Mouse (Mus musculus) right cerebral cortex, adult 2 months (tissue): ENCODE measurements at regions not wholly inside any gene's neighbourhood (a gene's known extent, or its start where the extent isn't known, plus 50 kb on each side); places are given as distances from the start of the nearest gene placed in this dataset.
A peak's percentile ranks its signal among the peaks of the same experiment; 100 is the strongest.
"Not testable (repeated sequence)": the region's sequence is repeated elsewhere in the genome, so short reads cannot be mapped to it uniquely, and the experiment has no call there.

Experiments used
- DNase-seq, 2 experiments: peaks; one replicate each; pipeline ENCODE4 v3.0.0; 2021 to 2022; ENCODE audit warnings: low spot score in 2 of 2

DNA sequence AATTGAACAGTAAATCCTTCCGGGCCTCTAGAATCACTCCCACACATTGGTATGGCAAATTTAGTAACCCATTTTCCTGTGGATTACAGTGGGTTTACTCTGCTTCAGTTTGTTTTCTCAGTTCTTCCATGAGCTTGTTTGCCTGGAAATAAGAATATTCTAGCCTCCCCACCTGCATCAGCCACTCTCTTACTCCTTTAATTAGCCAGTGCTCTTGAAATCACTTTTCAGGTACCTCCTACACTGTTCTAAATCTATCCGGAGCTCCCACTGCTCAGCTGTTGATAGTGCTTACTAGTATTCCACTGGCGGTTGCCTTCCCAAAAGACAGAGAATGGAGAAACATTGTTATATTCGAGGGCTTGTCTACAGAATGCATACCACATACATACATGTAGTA is 167.1 kb downstream of the Htr7 start:
- DNase-seq = no peak

GRCm38 (mm10) chr19:35886270-35886669 is 171.0 kb downstream of the Htr7 start:
- DNase-seq = peak in 1 of 2 experiments; percentile 10

GRCm38 (mm10) chr19:35881810-35882485 is 175.4 kb downstream of the Htr7 start:
- no peak for DNase-seq

- DNase-seq = no peak
Observed at GRCm38 (mm10) chr19:35875464-35875863, 181.8 kb downstream of the Htr7 start.

DNA sequence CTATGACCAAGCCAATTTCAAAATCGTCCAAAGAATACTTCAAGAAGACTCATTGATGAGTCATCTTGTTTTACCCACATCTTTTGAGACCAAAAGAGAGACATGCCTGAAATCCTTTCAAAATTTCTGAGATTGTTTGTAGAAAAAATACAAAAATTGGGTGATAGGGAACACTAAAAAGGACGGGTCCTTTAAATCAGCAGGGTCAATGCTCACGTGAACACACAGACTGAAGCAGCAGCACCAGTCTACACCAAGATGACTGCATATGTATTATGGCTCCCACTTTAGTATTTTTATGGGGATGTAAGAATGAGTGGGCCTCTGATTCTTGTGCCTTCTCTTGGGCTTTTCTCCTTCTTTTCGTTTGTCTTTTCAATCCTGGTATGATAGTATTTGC is 186.6 kb downstream of the Htr7 start:
- DNase-seq = no peak

DNA sequence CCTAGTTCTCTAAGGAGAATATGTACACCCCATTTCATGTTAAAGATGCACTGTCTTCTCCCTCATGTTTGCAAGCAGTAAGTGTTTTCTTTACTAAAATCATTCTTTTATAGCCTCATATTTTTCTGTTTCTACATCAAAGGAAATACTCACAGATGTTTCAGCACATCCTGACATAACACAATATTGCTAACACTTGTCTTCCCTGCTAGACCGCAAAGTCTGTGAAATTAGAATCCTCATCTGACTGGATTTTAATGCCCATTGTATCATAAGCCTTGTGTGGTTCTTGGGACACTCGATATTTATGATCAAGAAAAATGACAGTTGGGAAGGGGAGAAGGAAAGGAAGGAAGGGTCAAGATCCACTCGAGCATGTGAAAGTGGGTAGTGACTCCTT is 188.8 kb downstream of the Htr7 start:
- DNase-seq = no peak

DNA sequence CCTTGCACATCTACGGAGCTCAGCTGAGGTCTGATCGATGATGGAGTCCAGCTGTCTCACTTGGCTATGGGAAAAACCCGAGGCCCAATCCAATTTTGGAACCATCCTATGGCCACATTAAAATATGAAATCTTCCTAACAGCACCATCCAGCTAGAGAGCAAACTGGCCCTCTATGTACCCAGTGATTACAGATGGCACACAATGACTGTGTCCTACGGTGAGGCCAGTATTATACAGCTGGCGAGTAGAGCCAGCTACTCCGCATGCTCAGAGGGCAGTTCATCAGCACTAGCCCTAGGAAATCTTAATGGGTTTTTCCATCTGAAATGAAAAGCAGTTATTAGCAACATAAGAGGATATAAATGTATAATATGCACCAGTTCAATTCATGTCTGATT is 194.3 kb downstream of the Htr7 start:
- no peak for DNase-seq

GRCm38 (mm10) chr19:35861421-35861820 is 195.9 kb downstream of the Htr7 start:
- DNase-seq = no peak

GRCm38 (mm10) chr19:35832992-35833391 is 224.3 kb downstream of the Htr7 start:
- no peak for DNase-seq

- no peak for DNase-seq
Observed at GRCm38 (mm10) chr19:35826074-35826473, 231.2 kb downstream of the Htr7 start.

GRCm38 (mm10) chr19:35819626-35820025 is 237.7 kb downstream of the Htr7 start:
- DNase-seq = no peak

DNA sequence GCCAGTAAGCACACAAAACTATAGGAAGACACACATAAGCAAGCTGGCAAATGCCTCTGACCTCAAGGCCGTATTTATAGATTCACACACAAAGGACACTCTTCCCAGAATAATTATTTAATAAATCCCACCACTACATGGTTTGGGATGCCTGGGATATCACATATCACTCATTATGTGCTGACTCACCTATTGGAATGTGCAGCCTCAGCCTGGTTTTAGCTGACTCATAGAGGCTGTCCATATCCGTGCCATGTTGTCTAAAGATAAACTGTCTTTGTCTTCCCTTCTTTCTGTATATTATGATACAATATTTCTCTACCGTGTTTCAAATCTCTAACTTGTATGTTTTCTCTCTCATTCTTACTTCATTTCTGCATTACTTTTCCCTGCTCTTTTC is 262.6 kb downstream of the Htr7 start:
- no peak for DNase-seq

GRCm38 (mm10) chr19:35787246-35788021 is 269.9 kb downstream of the Htr7 start:
- DNase-seq = no peak

- not testable (repeated sequence) for DNase-seq
Observed at GRCm38 (mm10) chr19:35761750-35762149, 295.6 kb downstream of the Htr7 start.

GRCm38 (mm10) chr19:35759701-35760100 is 297.6 kb downstream of the Htr7 start:
- no peak for DNase-seq

DNA sequence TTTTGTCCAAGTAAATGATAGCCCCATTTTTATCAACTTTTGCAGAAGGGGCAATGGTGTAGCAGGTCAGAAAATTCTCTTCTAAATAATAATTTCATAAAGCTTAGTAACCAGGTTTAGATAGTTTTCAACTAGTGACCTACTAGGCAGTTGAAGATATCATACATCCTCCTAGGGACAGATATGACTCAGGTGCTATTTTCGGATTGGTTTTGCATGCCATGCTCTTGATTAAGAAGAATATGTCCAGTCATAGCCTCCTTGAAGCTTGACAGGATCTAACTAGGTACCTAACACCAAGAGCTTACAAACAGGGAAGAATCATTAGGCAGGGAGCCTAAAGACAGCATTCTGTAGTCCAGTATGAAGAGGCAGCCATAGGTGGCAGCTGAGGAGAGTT is 301.8 kb downstream of the Htr7 start:
- DNase-seq = no peak

GRCm38 (mm10) chr19:35735754-35736153 is 321.6 kb downstream of the Htr7 start:
- no peak for DNase-seq

DNA sequence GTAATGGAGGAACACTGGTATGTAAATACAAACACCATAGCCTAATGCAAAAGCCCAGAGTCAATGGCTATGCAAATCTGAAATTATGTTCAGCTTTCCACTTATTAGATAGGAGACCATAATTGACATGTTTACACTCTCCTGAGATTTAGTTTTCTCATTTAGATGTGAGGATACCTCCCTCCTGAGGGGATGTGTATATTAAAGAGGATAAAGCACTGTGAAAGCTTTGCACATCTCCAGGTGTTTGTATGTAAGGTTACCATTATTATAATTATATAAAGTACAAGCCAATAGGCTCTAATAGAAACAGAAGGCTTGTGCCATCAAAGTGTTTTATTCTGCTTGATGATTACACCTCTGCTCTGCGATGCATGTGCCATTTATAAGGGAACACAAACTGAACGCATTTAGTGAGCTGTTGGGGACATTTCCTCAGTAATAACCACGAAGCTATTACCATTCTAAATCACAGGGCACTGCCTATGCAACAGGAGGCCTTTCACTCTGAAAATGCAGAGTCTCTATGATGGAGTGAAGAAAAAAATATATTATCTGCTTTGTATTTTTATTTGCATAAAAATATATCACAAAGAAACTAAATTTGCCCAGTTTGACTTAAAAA is 328.8 kb downstream of the Htr7 start:
- no peak for DNase-seq
